Mouse (Mus musculus): ENCODE results near the gene Sfxn2. TPM values are rescaled to one million over a fixed set of nuclear protein-coding genes. Genes with fewer than 3 reads are reported as not detected.
A peak's percentile ranks its signal among the peaks of the same experiment; 100 is the strongest.

Sfxn2 gene
- polyA plus RNA-seq, 1 experiment from 2014 or later, result 10.2 TPM

GRCm38 (mm10) chr19:46528529-46529213, 44.5 kb upstream of the Sfxn2 start:
- Histone ChIP-seq H3K27ac (replicated peaks; ENCODE audit: low read depth, low read length) (peak overlapping the region; percentile 91), H3K27me3 (ENCODE audit: control insufficient read depth, insufficient read depth, low read length) (no peaks in the 10 kb centered on the region), H3K4me1 (ENCODE audit: control insufficient read depth, insufficient read depth, low read length) (peaks cover 97% of the 10 kb centered on the region), H3K36me3 (ENCODE audit: control insufficient read depth, insufficient read depth, low read length) (no peaks in the 10 kb centered on the region), H3K4me3 (replicated peaks; ENCODE audit: low read depth, low read length) (peak overlapping the region; percentile 19; the same call in 1 of the 2 replicates), H3K4me2 (ENCODE audit: low read length) (peak overlapping the region; percentile 54), H3K9ac (replicated peaks; ENCODE audit: low read length) (peak overlapping the region; percentile 44; the same call in 1 of the 2 replicates), H3K9me3 (ENCODE audit: control insufficient read depth, low read length) (no peaks in the 10 kb centered on the region)
- DNase-seq, result peak; percentile 86
- peak; percentile 68 for ATAC-seq (ENCODE audit: low FRiP score, low TSS enrichment)
- WGBS, result under 1% methylated on average over 20 of the region's 20 CpGs

- Histone ChIP-seq H3K36me3 (ENCODE audit: control insufficient read depth, insufficient read depth, low read length) (no peaks in the 10 kb centered on the region), H3K4me1 (ENCODE audit: control insufficient read depth, insufficient read depth, low read length) (peaks cover 88% of the 10 kb centered on the region), H3K9me3 (ENCODE audit: control insufficient read depth, low read length) (no peaks in the 10 kb centered on the region), H3K9ac (replicated peaks; ENCODE audit: low read length) (peak overlapping the region; percentile 30; the same call in 1 of the 2 replicates), H3K4me2 (ENCODE audit: low read length) (peak overlapping the region; percentile 54), H3K27ac (replicated peaks; ENCODE audit: low read depth, low read length) (peak overlapping the region; percentile 91), H3K27me3 (ENCODE audit: control insufficient read depth, insufficient read depth, low read length) (no peaks in the 10 kb centered on the region), H3K4me3 (replicated peaks; ENCODE audit: low read depth, low read length) (no peak overlapping the region)
- 4% methylated on average over 13 of the region's 13 CpGs for WGBS
- DNase-seq (peak; percentile 61), ATAC-seq (ENCODE audit: low FRiP score, low TSS enrichment) (no peak)
These were observed 43.3 kb upstream of the Sfxn2 start for GRCm38 (mm10) chr19:46529601-46530448.

GRCm38 (mm10) chr19:46530449-46530990, 42.6 kb upstream of the Sfxn2 start:
- peak overlapping the region; percentile 91 for H3K27ac ChIP-seq (replicated peaks; ENCODE audit: low read depth, low read length)
- H3K9ac ChIP-seq (replicated peaks; ENCODE audit: low read length), result peak overlapping the region; percentile 30; the same call in 1 of the 2 replicates
- no peaks in the 10 kb centered on the region for H3K27me3 ChIP-seq (ENCODE audit: control insufficient read depth, insufficient read depth, low read length)
- no peak for ATAC-seq (ENCODE audit: low FRiP score, low TSS enrichment)
- no peaks in the 10 kb centered on the region for H3K36me3 ChIP-seq (ENCODE audit: control insufficient read depth, insufficient read depth, low read length)
- H3K9me3 ChIP-seq (ENCODE audit: control insufficient read depth, low read length), result no peaks in the 10 kb centered on the region
- H3K4me3 ChIP-seq (replicated peaks; ENCODE audit: low read depth, low read length), result no peak overlapping the region
- peak overlapping the region; percentile 54 for H3K4me2 ChIP-seq (ENCODE audit: low read length)
- no peak for DNase-seq
- WGBS, result 5% methylated on average over 8 of the region's 8 CpGs
- H3K4me1 ChIP-seq (ENCODE audit: control insufficient read depth, insufficient read depth, low read length), result peaks cover 82% of the 10 kb centered on the region

GRCm38 (mm10) chr19:46531071-46532030, 41.8 kb upstream of the Sfxn2 start:
- H3K4me1 ChIP-seq (ENCODE audit: control insufficient read depth, insufficient read depth, low read length), result peaks cover 74% of the 10 kb centered on the region
- no peak overlapping the region for H3K4me3 ChIP-seq (replicated peaks; ENCODE audit: low read depth, low read length)
- H3K27me3 ChIP-seq (ENCODE audit: control insufficient read depth, insufficient read depth, low read length), result no peaks in the 10 kb centered on the region
- peak overlapping the region; percentile 91 for H3K27ac ChIP-seq (replicated peaks; ENCODE audit: low read depth, low read length)
- peak overlapping the region; percentile 54 for H3K4me2 ChIP-seq (ENCODE audit: low read length)
- peak overlapping the region; percentile 30 for H3K9ac ChIP-seq (replicated peaks; ENCODE audit: low read length)
- no peaks in the 10 kb centered on the region for H3K9me3 ChIP-seq (ENCODE audit: control insufficient read depth, low read length)
- WGBS, result 8% methylated on average over 16 of the region's 16 CpGs
- DNase-seq (peak; percentile 72), ATAC-seq (ENCODE audit: low FRiP score, low TSS enrichment) (no peak)
- H3K36me3 ChIP-seq (ENCODE audit: control insufficient read depth, insufficient read depth, low read length), result no peaks in the 10 kb centered on the region

GRCm38 (mm10) chr19:46532031-46532688, 41.0 kb upstream of the Sfxn2 start:
- no peak for ATAC-seq (ENCODE audit: low FRiP score, low TSS enrichment)
- Histone ChIP-seq H3K9ac (replicated peaks; ENCODE audit: low read length) (no peak overlapping the region; the same call in 1 of the 2 replicates), H3K27ac (replicated peaks; ENCODE audit: low read depth, low read length) (peak overlapping the region; percentile 65), H3K36me3 (ENCODE audit: control insufficient read depth, insufficient read depth, low read length) (no peaks in the 10 kb centered on the region; the same call in 1 of the 2 replicates), H3K27me3 (ENCODE audit: control insufficient read depth, insufficient read depth, low read length) (no peaks in the 10 kb centered on the region), H3K9me3 (ENCODE audit: control insufficient read depth, low read length) (no peaks in the 10 kb centered on the region), H3K4me3 (replicated peaks; ENCODE audit: low read depth, low read length) (no peak overlapping the region), H3K4me1 (ENCODE audit: control insufficient read depth, insufficient read depth, low read length) (peaks cover 68% of the 10 kb centered on the region), H3K4me2 (ENCODE audit: low read length) (peak overlapping the region; percentile 14; the same call in 1 of the 2 replicates)
- 4% methylated on average over 10 of the region's 10 CpGs for WGBS
- peak; percentile 56 for DNase-seq

GRCm38 (mm10) chr19:46533066-46533465, 40.1 kb upstream of the Sfxn2 start:
- ATAC-seq (ENCODE audit: low FRiP score, low TSS enrichment), result no peak
- H3K4me3 ChIP-seq (replicated peaks; ENCODE audit: low read depth, low read length), result no peak overlapping the region
- H3K4me2 ChIP-seq (ENCODE audit: low read length), result no peak overlapping the region
- H3K36me3 ChIP-seq (ENCODE audit: control insufficient read depth, insufficient read depth, low read length), result peaks cover under 1% of the 10 kb centered on the region; the same call in 1 of the 2 replicates
- H3K4me1 ChIP-seq (ENCODE audit: control insufficient read depth, insufficient read depth, low read length), result peaks cover 59% of the 10 kb centered on the region
- no peak overlapping the region for H3K9ac ChIP-seq (replicated peaks; ENCODE audit: low read length)
- peak overlapping the region; percentile 65; the same call in 1 of the 2 replicates for H3K27ac ChIP-seq (replicated peaks; ENCODE audit: low read depth, low read length)
- H3K27me3 ChIP-seq (ENCODE audit: control insufficient read depth, insufficient read depth, low read length), result no peaks in the 10 kb centered on the region
- 50% methylated on average over 4 of the region's 4 CpGs for WGBS
- DNase-seq, result no peak
- H3K9me3 ChIP-seq (ENCODE audit: control insufficient read depth, low read length), result no peaks in the 10 kb centered on the region

GRCm38 (mm10) chr19:46533525-46533924, 39.6 kb upstream of the Sfxn2 start:
- no peak overlapping the region for H3K9ac ChIP-seq (replicated peaks; ENCODE audit: low read length)
- no peak for ATAC-seq (ENCODE audit: low FRiP score, low TSS enrichment)
- H3K4me3 ChIP-seq (replicated peaks; ENCODE audit: low read depth, low read length), result no peak overlapping the region
- 58% methylated on average over 5 of the region's 5 CpGs for whole genome bisulfite sequencing
- peaks cover 54% of the 10 kb centered on the region for H3K4me1 ChIP-seq (ENCODE audit: control insufficient read depth, insufficient read depth, low read length)
- H3K36me3 ChIP-seq (ENCODE audit: control insufficient read depth, insufficient read depth, low read length), result peaks cover 3% of the 10 kb centered on the region; the same call in 1 of the 2 replicates
- DNase-seq, result peak; percentile 25
- H3K4me2 ChIP-seq (ENCODE audit: low read length), result no peak overlapping the region
- no peaks in the 10 kb centered on the region for H3K9me3 ChIP-seq (ENCODE audit: control insufficient read depth, low read length)
- H3K27ac ChIP-seq (replicated peaks; ENCODE audit: low read depth, low read length), result peak overlapping the region; percentile 42
- no peaks in the 10 kb centered on the region for H3K27me3 ChIP-seq (ENCODE audit: control insufficient read depth, insufficient read depth, low read length)

Measured in midbrain, embryonic 14.5 days (tissue).